Mouse (Mus musculus): ENCODE measurements around the gene Trp53rkb. TPM values are rescaled to one million over a fixed set of nuclear protein-coding genes. Genes with fewer than 3 reads are reported as not detected.

Gene Trp53rkb
- polyA plus RNA-seq, 1 experiment, result 11.4 TPM

DNA sequence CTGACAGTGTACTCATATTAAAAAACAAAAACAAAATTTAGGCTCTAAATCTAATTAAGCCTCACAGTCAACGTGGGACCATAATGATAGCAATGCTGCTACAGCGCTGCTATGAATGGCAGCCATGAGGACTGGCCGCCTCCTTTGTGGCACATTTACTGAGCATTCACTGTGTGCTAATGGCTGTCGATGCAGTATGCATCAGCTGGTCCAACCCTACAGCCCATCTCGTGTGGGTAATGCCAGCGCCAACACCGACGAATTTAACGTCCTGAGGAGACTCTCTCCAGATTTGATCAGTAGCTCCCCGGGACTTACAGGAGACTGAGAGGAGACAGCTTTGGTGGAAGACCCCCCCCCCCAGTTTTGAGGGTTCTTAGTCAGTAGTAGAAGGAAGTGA, 18.1 kb upstream of the Trp53rkb start:
- DNase-seq, result no peak
- H3K27ac ChIP-seq (ENCODE audit: control insufficient read depth, insufficient read depth, low read length), result no peak overlapping the region
- WGBS, result 83% methylated on average over 10 of the region's 10 CpGs

DNA sequence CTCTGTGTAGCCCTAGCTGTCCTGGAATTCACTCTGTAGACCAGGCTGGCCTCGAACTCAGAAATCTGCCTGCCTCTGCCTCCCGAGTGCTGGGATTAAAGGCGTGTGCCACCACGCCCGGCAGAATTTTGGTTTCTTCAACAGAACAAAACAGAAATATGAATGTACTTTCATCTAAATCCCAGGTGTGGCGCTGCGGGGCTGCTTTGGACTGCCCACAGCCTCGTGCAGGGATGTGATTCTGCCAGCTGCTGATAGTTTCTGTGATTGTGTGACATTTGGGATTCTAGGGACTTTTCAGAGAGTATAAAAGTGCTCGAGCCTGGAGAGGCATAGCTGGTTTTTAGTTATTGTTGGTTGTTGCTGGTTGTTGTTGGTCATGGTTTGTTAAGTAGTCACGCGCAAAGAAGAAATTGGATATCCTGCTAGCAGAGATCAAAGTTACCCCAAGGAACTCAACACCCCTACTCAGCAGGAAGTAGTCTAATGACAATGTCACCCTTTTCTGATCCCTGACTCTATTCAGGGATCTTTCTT, 16.9 kb upstream of the Trp53rkb start:
- no peak for TF ChIP-seq POLR2A (IDR thresholded peaks at IDR 0.05; ENCODE audit: control insufficient read depth, extremely low read depth, insufficient read depth, low read length, poor library complexity)
- no peak for TF ChIP-seq CTCF (IDR thresholded peaks at IDR 0.05; ENCODE audit: borderline replicate concordance, control insufficient read depth, extremely low read depth, insufficient read depth, low read length, poor library complexity)
- H3K36me3 ChIP-seq (ENCODE audit: control insufficient read depth, insufficient read depth, low read length), result no peaks in the 10 kb centered on the region
- H3K4me1 ChIP-seq (replicated peaks; ENCODE audit: control insufficient read depth, insufficient read depth, low read length), result peaks cover 14% of the 10 kb centered on the region
- no peaks in the 10 kb centered on the region for H3K27me3 ChIP-seq (ENCODE audit: control insufficient read depth, insufficient read depth, low read length)
- WGBS, result 71% methylated on average over 11 of the region's 11 CpGs
- H3K4me3 ChIP-seq (ENCODE audit: control insufficient read depth, insufficient read depth, low read length), result no peak overlapping the region
- DNase-seq, result peak; percentile 33
- H3K27ac ChIP-seq (ENCODE audit: control insufficient read depth, insufficient read depth, low read length), result peak overlapping the region; percentile 28

More for the DNA sequence above, 18.1 kb upstream of the Trp53rkb start:
- Histone ChIP-seq H3K4me1 (replicated peaks; ENCODE audit: control insufficient read depth, insufficient read depth, low read length) (peaks cover 14% of the 10 kb centered on the region), H3K4me3 (ENCODE audit: control insufficient read depth, insufficient read depth, low read length) (no peak overlapping the region), H3K27me3 (ENCODE audit: control insufficient read depth, insufficient read depth, low read length) (no peaks in the 10 kb centered on the region), H3K36me3 (ENCODE audit: control insufficient read depth, insufficient read depth, low read length) (no peaks in the 10 kb centered on the region)
- TF ChIP-seq POLR2A (IDR thresholded peaks at IDR 0.05; ENCODE audit: control insufficient read depth, extremely low read depth, insufficient read depth, low read length, poor library complexity), result no peak
- no peak for TF ChIP-seq CTCF (IDR thresholded peaks at IDR 0.05; ENCODE audit: borderline replicate concordance, control insufficient read depth, extremely low read depth, insufficient read depth, low read length, poor library complexity)

DNA sequence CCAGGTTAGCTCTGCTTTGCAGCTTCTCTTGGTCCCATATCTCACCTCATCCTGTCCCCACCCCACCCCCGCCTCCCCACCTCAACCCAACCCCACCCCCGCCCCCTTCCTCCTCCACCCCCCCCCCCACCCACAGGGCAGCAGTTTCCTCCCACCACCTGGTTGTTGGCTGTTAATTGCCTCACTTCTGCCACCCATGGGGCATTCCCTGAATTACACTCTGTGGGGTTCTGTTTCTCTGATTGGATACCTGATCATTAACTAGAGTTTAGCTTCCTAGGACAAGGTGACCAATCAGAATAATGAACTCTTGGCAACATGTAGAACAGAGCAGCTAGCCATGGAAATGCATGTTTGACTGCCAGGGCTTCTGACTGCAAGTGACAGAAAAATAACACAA, 16.1 kb upstream of the Trp53rkb start:
- DNase-seq, result peak; percentile 86
- Histone ChIP-seq H3K27me3 (ENCODE audit: control insufficient read depth, insufficient read depth, low read length) (no peaks in the 10 kb centered on the region), H3K4me1 (replicated peaks; ENCODE audit: control insufficient read depth, insufficient read depth, low read length) (peaks cover 14% of the 10 kb centered on the region), H3K36me3 (ENCODE audit: control insufficient read depth, insufficient read depth, low read length) (no peaks in the 10 kb centered on the region), H3K27ac (ENCODE audit: control insufficient read depth, insufficient read depth, low read length) (no peak overlapping the region), H3K4me3 (ENCODE audit: control insufficient read depth, insufficient read depth, low read length) (no peak overlapping the region)
- WGBS, result 0% methylated on average over 2 of the region's 2 CpGs
- TF ChIP-seq CTCF (IDR thresholded peaks at IDR 0.05; ENCODE audit: borderline replicate concordance, control insufficient read depth, extremely low read depth, insufficient read depth, low read length, poor library complexity), result no peak
- no peak for TF ChIP-seq POLR2A (IDR thresholded peaks at IDR 0.05; ENCODE audit: control insufficient read depth, extremely low read depth, insufficient read depth, low read length, poor library complexity)

DNA sequence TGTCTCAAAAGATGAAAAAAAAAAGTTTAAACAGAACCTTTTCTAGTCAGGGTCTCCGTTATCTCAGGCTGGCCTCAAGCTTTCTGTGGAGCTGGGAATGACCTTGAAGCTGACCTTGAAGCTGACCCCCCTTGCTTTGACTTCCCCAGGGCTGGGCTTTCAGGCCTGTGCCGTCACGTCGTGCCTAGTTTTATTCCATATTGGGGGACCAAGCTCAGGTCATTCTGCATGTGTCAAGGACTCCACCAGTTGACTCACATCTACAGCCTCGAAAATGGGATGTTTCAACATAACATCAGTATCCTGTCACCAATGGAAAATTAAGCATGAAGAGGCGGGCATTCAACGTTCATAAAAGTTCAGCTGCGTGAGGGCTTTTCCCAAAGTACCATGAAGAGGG, 12.4 kb upstream of the Trp53rkb start:
- Histone ChIP-seq H3K27ac (ENCODE audit: control insufficient read depth, insufficient read depth, low read length) (no peak overlapping the region), H3K4me1 (replicated peaks; ENCODE audit: control insufficient read depth, insufficient read depth, low read length) (peaks cover 6% of the 10 kb centered on the region), H3K4me3 (ENCODE audit: control insufficient read depth, insufficient read depth, low read length) (no peak overlapping the region), H3K36me3 (ENCODE audit: control insufficient read depth, insufficient read depth, low read length) (no peaks in the 10 kb centered on the region), H3K27me3 (ENCODE audit: control insufficient read depth, insufficient read depth, low read length) (no peaks in the 10 kb centered on the region)
- WGBS, result 97% methylated on average over 8 of the region's 8 CpGs
- TF ChIP-seq POLR2A (IDR thresholded peaks at IDR 0.05; ENCODE audit: control insufficient read depth, extremely low read depth, insufficient read depth, low read length, poor library complexity) (no peak), CTCF (IDR thresholded peaks at IDR 0.05; ENCODE audit: borderline replicate concordance, control insufficient read depth, extremely low read depth, insufficient read depth, low read length, poor library complexity) (no peak)
- no peak for DNase-seq

DNA sequence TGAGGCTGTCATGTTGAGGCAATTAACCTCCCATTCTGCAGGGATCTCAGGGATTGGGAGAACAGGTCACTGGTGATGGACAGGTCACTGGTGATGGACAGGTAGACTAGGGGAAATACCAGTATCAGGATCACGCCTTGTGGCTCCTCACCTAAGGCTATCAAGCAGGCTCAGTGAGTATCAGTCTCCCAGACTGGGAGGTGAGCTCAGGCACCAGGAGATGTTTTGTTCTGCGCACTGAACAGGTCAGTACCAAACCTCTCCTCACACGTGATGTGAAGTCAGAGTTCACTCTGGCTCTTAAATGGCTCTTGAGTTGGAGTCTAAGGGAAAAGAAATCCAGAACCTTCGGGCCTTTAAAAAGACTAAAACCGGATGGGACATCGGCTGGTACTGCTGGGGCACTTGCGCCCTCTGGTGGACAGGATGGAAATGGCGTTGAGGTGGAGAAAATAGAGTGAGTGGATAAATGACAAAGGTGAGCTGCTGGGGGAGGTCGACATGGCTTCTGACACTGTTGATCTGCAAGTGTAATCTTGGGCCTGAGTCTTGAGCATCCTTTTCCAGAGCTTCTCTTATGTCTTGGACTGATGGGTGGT, 11.3 kb upstream of the Trp53rkb start:
- DNase-seq, result peak; percentile 86

DNA sequence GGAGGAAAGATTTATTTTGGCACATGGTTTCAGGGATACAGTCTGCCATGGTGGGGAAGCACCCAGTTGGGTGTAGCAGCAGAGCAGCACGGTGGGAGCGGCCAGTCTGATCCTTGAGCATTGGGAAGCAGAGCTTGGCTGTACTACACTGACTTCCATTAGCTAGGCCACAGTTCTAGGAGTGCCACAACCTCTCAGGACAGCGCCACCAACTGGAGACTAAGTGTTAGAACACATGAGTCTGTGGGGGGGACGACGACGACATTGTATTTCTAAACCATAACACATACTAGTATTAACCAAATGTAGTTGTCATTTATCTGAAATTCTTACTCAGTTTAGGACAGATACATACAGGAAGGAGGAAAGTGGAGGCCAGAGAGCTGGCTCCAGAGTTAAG, 8.0 kb upstream of the Trp53rkb start:
- H3K4me3 ChIP-seq (ENCODE audit: control insufficient read depth, insufficient read depth, low read length), result no peak overlapping the region
- no peaks in the 10 kb centered on the region for H3K27me3 ChIP-seq (ENCODE audit: control insufficient read depth, insufficient read depth, low read length)
- WGBS, result 93% methylated on average over 6 of the region's 6 CpGs
- H3K4me1 ChIP-seq (replicated peaks; ENCODE audit: control insufficient read depth, insufficient read depth, low read length), result peaks cover 11% of the 10 kb centered on the region
- H3K27ac ChIP-seq (ENCODE audit: control insufficient read depth, insufficient read depth, low read length), result no peak overlapping the region
- DNase-seq, result no peak
- TF ChIP-seq CTCF (IDR thresholded peaks at IDR 0.05; ENCODE audit: borderline replicate concordance, control insufficient read depth, extremely low read depth, insufficient read depth, low read length, poor library complexity) (no peak), POLR2A (IDR thresholded peaks at IDR 0.05; ENCODE audit: control insufficient read depth, extremely low read depth, insufficient read depth, low read length, poor library complexity) (no peak)
- no peaks in the 10 kb centered on the region for H3K36me3 ChIP-seq (ENCODE audit: control insufficient read depth, insufficient read depth, low read length)

More for the DNA sequence above, 11.3 kb upstream of the Trp53rkb start:
- H3K27ac ChIP-seq (ENCODE audit: control insufficient read depth, insufficient read depth, low read length), result no peak overlapping the region
- peak; percentile 56; the same call in 1 of the 2 replicates for TF ChIP-seq CTCF (IDR thresholded peaks at IDR 0.05; ENCODE audit: borderline replicate concordance, control insufficient read depth, extremely low read depth, insufficient read depth, low read length, poor library complexity)
- TF ChIP-seq POLR2A (IDR thresholded peaks at IDR 0.05; ENCODE audit: control insufficient read depth, extremely low read depth, insufficient read depth, low read length, poor library complexity), result no peak
- no peak overlapping the region for H3K4me3 ChIP-seq (ENCODE audit: control insufficient read depth, insufficient read depth, low read length)
- 21% methylated on average over 9 of the region's 9 CpGs for WGBS
- no peaks in the 10 kb centered on the region for H3K27me3 ChIP-seq (ENCODE audit: control insufficient read depth, insufficient read depth, low read length)
- H3K36me3 ChIP-seq (ENCODE audit: control insufficient read depth, insufficient read depth, low read length), result no peaks in the 10 kb centered on the region
- peaks cover 3% of the 10 kb centered on the region for H3K4me1 ChIP-seq (replicated peaks; ENCODE audit: control insufficient read depth, insufficient read depth, low read length)
